Mouse (Mus musculus) cortical plate, adult 2 months (tissue): ENCODE measurements around the gene Gucy2c.

Experiments used
- CTCF ChIP-seq: fragments of 200-500 bp; IDR thresholded peaks from 2 replicates; pipeline ENCODE4 v1.5.1; 2011; ENCODE audit warnings: mild to moderate bottlenecking, control low read depth, low read length; ENCODE audit not compliant: insufficient read depth; ENCODE audit errors: extremely low read depth
- POLR2A ChIP-seq: fragments of 200-500 bp; IDR thresholded peaks from 2 replicates; pipeline ENCODE4 v1.6.1; 2011; ENCODE audit warnings: mild to moderate bottlenecking, low read length, control low read depth; ENCODE audit not compliant: insufficient read depth; ENCODE audit errors: extremely low read depth

DNA sequence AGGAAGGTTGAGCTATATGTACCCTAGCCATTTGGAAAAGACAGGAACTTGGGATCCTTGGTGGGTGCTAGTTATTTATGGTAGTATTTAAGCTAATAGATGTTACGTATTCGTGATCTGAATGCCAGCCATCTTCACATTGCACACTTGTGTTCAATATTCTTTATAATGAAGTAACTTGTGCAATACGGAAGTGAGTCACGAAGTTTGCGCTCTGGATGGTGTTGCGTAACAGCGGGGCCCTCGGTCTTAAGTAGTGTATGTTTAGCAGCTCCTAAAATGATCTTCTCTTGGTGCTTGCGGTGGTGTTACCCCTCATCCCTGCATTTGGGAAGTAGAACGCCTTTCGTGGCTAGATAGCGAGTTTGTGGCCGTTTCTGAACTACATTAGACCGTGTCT lies 27.5 kb upstream of the Gucy2c start:
- TF ChIP-seq CTCF = no peak
- TF ChIP-seq POLR2A = no peak
